ENCODE assay signal across 8 mouse cellular contexts in genomic region chr11:106215450-106215859, GRCm38 (mm10). TPM values are rescaled to one million over a fixed set of nuclear protein-coding genes. Genes with fewer than 3 reads are reported as not detected.
DNase-seq lines count a peak whose midpoint lies in the region; ATAC-seq and TF ChIP-seq lines count a peak whose summit lies in the region.

No protein-coding gene starts in this region.

- peak; percentile 66 for DNase-seq in lung, postnatal 0 days (ENCODE audit: low spot score)
- no peak for DNase-seq in lung, postnatal 14 days
- no peak for DNase-seq in thymus, adult 18-20 months
- no peak for DNase-seq in cerebellum, postnatal 14 days
- DNase-seq in urinary bladder, postnatal 36 days (ENCODE audit: low spot score in 2 of 2) = no peak

- H3K36me3 ChIP-seq in lung, postnatal 0 days (ENCODE audit: insufficient read depth, low read length) = peaks cover 10% of the 10 kb centered on the region; the same call in 1 of the 2 replicates
- H3K36me3 ChIP-seq in limb, embryonic 13.5 days = peaks cover 25% of the 10 kb centered on the region
- peaks cover 21% of the 10 kb centered on the region for H3K36me3 ChIP-seq in stomach, embryonic 14.5 days (ENCODE audit: control insufficient read depth, insufficient read depth, low read length)

- no peaks in the 10 kb centered on the region for H3K27me3 ChIP-seq in lung, postnatal 0 days (replicated peaks; ENCODE audit: insufficient read depth, low read length)
- H3K27me3 ChIP-seq in limb, embryonic 13.5 days = no peaks in the 10 kb centered on the region
- H3K27me3 ChIP-seq in stomach, embryonic 14.5 days (ENCODE audit: control insufficient read depth, insufficient read depth, low read length) = no peaks in the 10 kb centered on the region

- WGBS in lung, postnatal 0 days = 16% methylated on average over 7 of the region's 7 CpGs
- WGBS in limb, embryonic 13.5 days = 32% methylated on average over 7 of the region's 7 CpGs
- WGBS in stomach, embryonic 14.5 days = 23% methylated on average over 7 of the region's 7 CpGs

- TF ChIP-seq CTCF in lung, postnatal 0 days (IDR thresholded peaks at IDR 0.05) = no peak
- no peak for TF ChIP-seq CTCF in embryonic fibroblast, embryonic 13.5 days (IDR thresholded peaks at IDR 0.05; ENCODE audit: borderline replicate concordance, insufficient read depth, low read length)

- peak overlapping the region; percentile 99 for H3K4me3 ChIP-seq in lung, postnatal 0 days (ENCODE audit: low read depth, low read length)
- H3K4me3 ChIP-seq in embryonic fibroblast, embryonic 13.5 days (ENCODE audit: insufficient read depth, low read length) = peak overlapping the region; percentile 91
- peak overlapping the region; percentile 79 for H3K4me3 ChIP-seq in limb, embryonic 13.5 days
- H3K4me3 ChIP-seq in stomach, embryonic 14.5 days (ENCODE audit: low read depth, low read length) = peak overlapping the region; percentile 73

- H3K4me2 ChIP-seq in lung, postnatal 0 days (replicated peaks; ENCODE audit: low read depth, low read length) = peak overlapping the region; percentile 69
- peak overlapping the region; percentile 69 for H3K4me2 ChIP-seq in limb, embryonic 13.5 days (replicated peaks)
- peak overlapping the region; percentile 50 for H3K4me2 ChIP-seq in stomach, embryonic 14.5 days (replicated peaks; ENCODE audit: low read depth, low read length)

- peak overlapping the region; percentile 64 for H3K9ac ChIP-seq in lung, postnatal 0 days (replicated peaks; ENCODE audit: low read depth)
- H3K9ac ChIP-seq in limb, embryonic 13.5 days = peak overlapping the region; percentile 92
- H3K9ac ChIP-seq in stomach, embryonic 14.5 days (replicated peaks; ENCODE audit: low read depth, low read length) = peak overlapping the region; percentile 91

- TF ChIP-seq EP300 in lung, postnatal 0 days (IDR thresholded peaks at IDR 0.05) = no peak

- peak overlapping the region; percentile 96 for H3K27ac ChIP-seq in lung, postnatal 0 days (ENCODE audit: low read length)
- H3K27ac ChIP-seq in embryonic fibroblast, embryonic 13.5 days (ENCODE audit: insufficient read depth, low read length) = peak overlapping the region; percentile 63; the same call in 1 of the 2 replicates
- peak overlapping the region; percentile 93 for H3K27ac ChIP-seq in limb, embryonic 13.5 days
- H3K27ac ChIP-seq in stomach, embryonic 14.5 days (ENCODE audit: low read length) = peak overlapping the region; percentile 98; the same call in 1 of the 2 replicates

- no peak for ATAC-seq in lung, postnatal 0 days
- no peak for ATAC-seq in limb, embryonic 13.5 days (ENCODE audit: low FRiP score, low read depth)
- ATAC-seq in stomach, embryonic 14.5 days (ENCODE audit: insufficient number of reproducible peaks, insufficient read depth, low FRiP score, low read depth) = no peak

- TF ChIP-seq POLR2A in embryonic fibroblast, embryonic 13.5 days (IDR thresholded peaks at IDR 0.05; ENCODE audit: low read depth, low read length) = no peak

- H3K9me3 ChIP-seq in lung, postnatal 0 days (ENCODE audit: low read length) = no peaks in the 10 kb centered on the region
- no peaks in the 10 kb centered on the region for H3K9me3 ChIP-seq in limb, embryonic 13.5 days
- no peaks in the 10 kb centered on the region for H3K9me3 ChIP-seq in stomach, embryonic 14.5 days (ENCODE audit: control insufficient read depth, low read depth, low read length)

- peaks cover 10% of the 10 kb centered on the region; the same call in 1 of the 2 replicates for H3K4me1 ChIP-seq in lung, postnatal 0 days (ENCODE audit: insufficient read depth, low read depth, low read length)
- no peaks in the 10 kb centered on the region for H3K4me1 ChIP-seq in embryonic fibroblast, embryonic 13.5 days (ENCODE audit: control insufficient read depth, insufficient read depth, low read length)
- peaks cover 30% of the 10 kb centered on the region for H3K4me1 ChIP-seq in limb, embryonic 13.5 days
- peaks cover 16% of the 10 kb centered on the region for H3K4me1 ChIP-seq in stomach, embryonic 14.5 days (ENCODE audit: control insufficient read depth, insufficient read depth, low read length)

RNA-seq across cellular contexts. Expression of gene Ccdc47, which starts 0.7 kb away (rescaled TPM):
- 67.7 and 71.1 TPM in 2 replicates for polyA plus RNA-seq in lung, postnatal 0 days (2015; fragmentation: Nextera tagmentation; extraction: Ambion mirVana)
- polyA plus RNA-seq in embryonic fibroblast, embryonic 13.5 days (2011; ENCODE audit: insufficient read length, low read depth, missing spikeins) = 101 and 110 TPM in 2 replicates
- polyA plus RNA-seq in limb, embryonic 13.5 days (2015; fragmentation: Nextera tagmentation; extraction: Ambion mirVana) = 73.2 and 76.8 TPM in 2 replicates
- 60.2 and 68.1 TPM in 2 replicates for polyA plus RNA-seq in stomach, embryonic 14.5 days (2014; fragmentation: Nextera tagmentation; extraction: Ambion mirVana)

RNA-seq across cellular contexts. Expression of gene Ddx42, which starts 1.3 kb away (rescaled TPM):
- 35.3 and 38.4 TPM in 2 replicates for polyA plus RNA-seq in lung, postnatal 0 days (2015; fragmentation: Nextera tagmentation; extraction: Ambion mirVana)
- 55.0 and 58.3 TPM in 2 replicates for polyA plus RNA-seq in embryonic fibroblast, embryonic 13.5 days (2011; ENCODE audit: insufficient read length, low read depth, missing spikeins)
- polyA plus RNA-seq in limb, embryonic 13.5 days (2015; fragmentation: Nextera tagmentation; extraction: Ambion mirVana) = 88.5 and 91.4 TPM in 2 replicates
- 67.9 TPM in 2 replicates for polyA plus RNA-seq in stomach, embryonic 14.5 days (2014; fragmentation: Nextera tagmentation; extraction: Ambion mirVana)

RNA-seq across cellular contexts. Expression of gene Strada, which starts 13.5 kb away (rescaled TPM):
- 14.9 and 15.4 TPM in 2 replicates for polyA plus RNA-seq in lung, postnatal 0 days (2015; fragmentation: Nextera tagmentation; extraction: Ambion mirVana)
- polyA plus RNA-seq in embryonic fibroblast, embryonic 13.5 days (2011; ENCODE audit: insufficient read length, low read depth, missing spikeins) = 22.4 and 24.0 TPM in 2 replicates
- polyA plus RNA-seq in limb, embryonic 13.5 days (2015; fragmentation: Nextera tagmentation; extraction: Ambion mirVana) = 32.8 and 33.7 TPM in 2 replicates
- 23.2 and 27.5 TPM in 2 replicates for polyA plus RNA-seq in stomach, embryonic 14.5 days (2014; fragmentation: Nextera tagmentation; extraction: Ambion mirVana)

RNA-seq across cellular contexts. Expression of gene Ftsj3, which starts 40.4 kb away (rescaled TPM):
- polyA plus RNA-seq in lung, postnatal 0 days (2015; fragmentation: Nextera tagmentation; extraction: Ambion mirVana) = 18.7 and 19.0 TPM in 2 replicates
- 49.5 and 60.5 TPM in 2 replicates for polyA plus RNA-seq in embryonic fibroblast, embryonic 13.5 days (2011; ENCODE audit: insufficient read length, low read depth, missing spikeins)
- 56.4 and 58.5 TPM in 2 replicates for polyA plus RNA-seq in limb, embryonic 13.5 days (2015; fragmentation: Nextera tagmentation; extraction: Ambion mirVana)
- 50.2 and 54.3 TPM in 2 replicates for polyA plus RNA-seq in stomach, embryonic 14.5 days (2014; fragmentation: Nextera tagmentation; extraction: Ambion mirVana)

RNA-seq across cellular contexts. Expression of gene Psmc5, which starts 40.5 kb away (rescaled TPM):
- polyA plus RNA-seq in lung, postnatal 0 days (2015; fragmentation: Nextera tagmentation; extraction: Ambion mirVana) = 150 and 153 TPM in 2 replicates
- polyA plus RNA-seq in embryonic fibroblast, embryonic 13.5 days (2011; ENCODE audit: insufficient read length, low read depth, missing spikeins) = 141 and 156 TPM in 2 replicates
- 320 and 338 TPM in 2 replicates for polyA plus RNA-seq in limb, embryonic 13.5 days (2015; fragmentation: Nextera tagmentation; extraction: Ambion mirVana)
- 241 and 254 TPM in 2 replicates for polyA plus RNA-seq in stomach, embryonic 14.5 days (2014; fragmentation: Nextera tagmentation; extraction: Ambion mirVana)
